Mouse (Mus musculus) 3134 (cell line): Measurements from ENCODE around the gene Vps33b.
A peak's percentile ranks its signal among the peaks of the same experiment; 100 is the strongest.

Experiments
- DNase-seq: peaks from one replicate; pipeline ENCODE4 v3.0.0-alpha.2; 2011; ENCODE audit warnings: low spot score; ENCODE audit not compliant: insufficient read length; ENCODE audit errors: extremely low read depth

Gene Vps33b

DNA sequence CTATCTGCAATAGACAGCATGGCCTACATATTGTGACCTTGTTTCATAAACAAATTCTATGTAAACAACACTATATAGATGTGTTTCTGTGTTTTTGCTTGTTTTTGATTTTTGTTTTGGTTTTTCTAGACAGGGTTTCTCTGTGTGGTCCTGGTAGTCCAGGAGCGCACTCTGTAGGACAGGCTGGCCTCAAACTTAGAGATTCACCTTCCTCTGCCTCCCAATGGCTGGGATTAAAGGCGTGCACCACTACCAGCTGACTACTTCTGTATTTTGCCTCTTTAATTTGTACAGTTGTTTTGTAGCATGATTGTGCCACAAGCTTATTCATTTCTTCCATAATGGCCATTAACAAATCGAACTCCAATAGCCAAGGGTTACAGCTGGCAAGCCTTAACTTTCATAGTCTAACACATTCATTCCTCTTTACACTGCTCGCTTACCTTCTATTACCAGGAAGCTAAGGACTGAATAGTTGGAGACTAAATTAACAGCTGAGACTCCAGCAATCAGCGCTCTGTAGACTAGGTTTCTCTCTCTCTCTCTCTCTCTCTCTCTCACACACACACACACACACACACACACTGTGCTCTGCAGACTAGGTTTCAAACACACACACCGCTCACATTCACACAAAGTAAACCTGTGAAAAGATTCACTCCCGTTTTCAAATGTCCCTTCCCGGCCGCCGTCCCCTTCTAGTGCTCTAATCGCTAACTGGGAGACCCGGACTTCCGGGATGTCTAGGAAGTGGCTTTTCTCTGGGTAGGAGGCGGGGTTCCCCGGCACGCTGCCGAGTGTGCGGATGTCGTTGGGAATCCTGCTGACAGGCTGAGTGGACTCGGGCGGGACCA, at the start of gene Vps33b:
Gene Vps33b (plus strand): TSS at position 753 of the 854 bp plus-strand sequence.
- DNase-seq: peak; percentile 87

DNA sequence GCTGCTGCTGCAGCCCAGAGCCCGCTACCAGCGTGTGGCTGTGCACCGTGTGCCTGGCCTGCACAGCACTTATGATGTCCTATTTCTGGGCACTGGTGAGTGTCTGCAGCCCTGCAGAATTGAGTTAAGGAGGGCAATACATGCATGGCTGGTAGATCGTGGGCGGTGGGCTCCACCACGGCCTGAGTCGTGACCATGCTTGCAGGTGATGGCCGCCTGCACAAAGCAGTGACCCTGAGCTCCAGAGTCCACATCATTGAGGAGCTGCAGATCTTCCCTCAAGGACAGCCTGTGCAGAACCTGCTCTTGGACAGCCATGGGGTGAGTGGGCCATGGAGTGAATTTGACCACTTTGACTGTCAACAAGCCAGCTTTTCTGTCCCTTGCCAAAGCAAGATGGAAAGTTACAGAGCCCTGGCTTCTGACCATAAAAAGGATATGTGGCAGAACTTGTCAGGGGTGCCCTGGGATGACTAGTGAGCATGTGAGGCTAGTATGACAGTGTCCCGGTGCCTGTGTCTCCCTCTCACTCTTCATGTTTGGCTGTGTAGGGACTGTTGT, 49.1 kb upstream of the Vps33b start:
- DNase-seq: no peak

DNA sequence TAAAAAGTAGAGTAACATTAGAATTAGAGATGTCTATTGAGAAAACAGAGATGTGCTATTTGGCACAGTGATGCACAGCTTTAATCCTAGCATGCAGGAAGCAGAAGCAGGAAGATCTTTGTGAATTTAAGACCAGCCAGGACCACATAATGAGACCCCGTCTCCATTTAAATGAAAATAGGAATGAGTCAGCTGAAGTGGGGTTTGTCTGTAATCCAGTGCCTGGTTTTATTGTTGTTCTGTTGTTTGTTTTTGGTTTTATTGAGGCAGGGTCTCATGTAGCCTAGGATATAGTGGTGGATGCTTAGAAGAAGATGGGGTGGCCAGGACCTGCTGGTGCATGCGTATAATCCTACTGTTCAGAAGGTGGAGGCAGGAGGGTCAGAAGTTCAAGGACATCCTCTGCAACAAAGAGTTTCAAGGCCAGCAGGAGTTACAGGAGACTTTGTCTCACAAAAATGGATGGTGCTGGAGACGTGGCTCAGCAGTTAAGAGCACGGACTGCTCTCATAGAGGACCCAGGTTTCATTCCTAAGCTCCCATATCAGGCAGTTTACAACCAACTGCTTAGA, 48.2 kb upstream of the Vps33b start:
- no peak for DNase-seq

DNA sequence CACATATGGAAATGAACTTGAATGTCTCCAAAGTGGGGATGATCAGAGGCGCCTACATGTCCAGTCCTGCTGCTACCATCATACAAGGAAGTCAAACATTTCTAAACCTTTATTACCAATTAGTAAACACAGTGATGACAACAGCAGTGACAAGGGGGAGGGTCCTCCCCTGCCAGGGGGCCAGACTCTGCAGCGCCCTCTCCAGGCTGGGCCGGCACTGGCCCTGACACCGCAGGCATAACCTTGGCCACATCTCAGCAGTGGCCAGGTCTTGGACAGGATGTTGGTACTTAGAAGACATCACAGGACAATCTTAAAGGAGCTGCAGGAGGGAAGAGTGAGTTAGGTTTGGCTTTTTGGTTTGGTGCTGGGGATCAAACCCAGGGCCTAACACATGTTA, 42.4 kb upstream of the Vps33b start:
- DNase-seq: peak; percentile 34

DNA sequence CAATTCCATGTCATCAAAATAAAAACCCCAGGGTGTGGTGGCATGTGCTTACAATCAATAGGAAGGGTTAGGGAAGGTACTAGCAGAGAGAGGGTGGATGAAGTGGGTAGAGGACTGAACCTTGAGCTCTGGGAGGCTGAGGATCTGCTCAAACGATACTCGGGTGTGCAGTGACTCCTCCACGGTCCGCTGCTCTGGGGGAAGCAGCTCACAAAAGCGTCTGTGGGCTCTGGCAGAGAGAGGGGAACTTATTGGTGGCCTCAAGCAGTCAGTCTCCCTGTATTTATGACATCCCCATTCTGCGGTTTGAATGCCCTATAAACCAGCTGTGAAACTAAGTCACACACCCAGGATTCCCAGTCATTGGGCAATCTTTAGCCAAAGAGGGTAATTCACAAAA, 39.3 kb upstream of the Vps33b start:
- no peak for DNase-seq

DNA sequence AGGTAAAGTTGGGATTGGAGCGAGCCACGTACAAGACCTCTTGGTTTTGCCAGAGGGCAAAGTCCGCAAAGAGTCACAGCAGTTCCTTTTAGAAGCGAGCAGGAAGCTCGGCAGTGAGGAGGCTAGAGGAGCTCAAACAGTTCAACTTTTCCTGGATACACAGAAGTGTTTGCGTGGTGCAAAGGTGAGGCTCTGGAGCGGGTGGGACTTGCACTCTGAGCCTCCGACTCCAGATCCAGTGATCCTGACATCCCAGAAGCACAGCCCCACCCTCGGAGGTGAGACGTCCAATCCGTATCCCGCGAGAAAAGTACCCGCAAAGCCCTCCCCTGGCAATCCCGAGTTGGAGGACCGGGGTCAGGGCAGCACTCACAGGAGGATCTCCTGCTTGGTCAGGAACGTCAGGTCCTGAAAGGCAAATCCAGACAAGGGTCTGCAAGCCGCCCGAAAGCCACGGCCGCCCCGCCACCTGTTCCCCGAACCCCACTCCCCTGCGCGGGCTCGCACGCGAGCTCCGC, 37.4 kb upstream of the Vps33b start:
- DNase-seq: no peak

DNA sequence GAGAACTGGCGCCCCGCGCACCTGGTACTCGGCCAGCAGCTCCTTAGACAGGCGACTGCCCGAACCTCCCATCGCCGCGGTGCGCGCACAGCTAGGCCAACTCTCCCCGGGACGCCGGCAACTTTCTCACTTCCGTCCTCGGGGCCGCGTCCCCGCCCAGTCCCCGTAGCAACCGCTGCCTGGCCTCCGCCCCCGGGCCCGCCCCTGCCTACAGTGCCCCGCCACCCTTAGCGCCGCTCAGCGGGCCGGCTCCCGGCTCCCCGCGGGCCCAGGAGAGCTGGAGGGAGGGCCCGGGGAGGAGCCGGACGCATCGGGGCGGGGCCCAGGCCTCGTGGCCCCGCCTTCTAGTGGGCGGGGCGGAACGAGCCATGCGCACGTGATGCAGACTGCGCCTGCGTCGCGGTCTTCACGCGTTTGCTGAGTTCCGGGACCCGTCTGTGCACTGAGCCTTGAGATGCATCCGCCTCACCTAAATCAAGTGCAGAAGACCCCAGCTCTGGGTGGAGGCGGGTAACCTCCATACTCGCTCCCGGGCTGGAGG, 36.9 kb upstream of the Vps33b start, which contains the start of the genes Cib1 and Gdpgp1:
Gene Cib1 (minus strand): TSS at position 325 of the 541 bp plus-strand sequence.
Gene Gdpgp1 (plus strand): TSS at position 377 of the 541 bp plus-strand sequence.
- DNase-seq: peak; percentile 97

DNA sequence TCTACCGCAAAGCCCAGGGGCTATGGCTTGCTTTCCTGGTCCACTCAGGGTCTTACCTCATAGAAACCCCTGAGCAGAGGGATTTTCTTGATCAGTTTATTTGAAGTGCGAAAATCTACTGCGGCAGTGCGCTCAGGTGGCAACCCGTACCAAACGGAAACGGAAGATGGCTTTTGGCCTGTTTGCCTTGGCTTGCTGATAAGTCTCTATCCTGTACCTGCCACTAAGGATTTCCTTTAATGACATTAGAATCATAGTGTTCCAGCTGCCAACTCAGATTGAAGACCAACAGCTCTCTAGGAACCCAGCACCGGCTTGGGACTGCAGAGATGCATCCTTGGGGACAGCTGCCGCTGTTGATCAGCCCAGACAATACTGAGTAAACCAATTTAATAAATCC, 35.6 kb upstream of the Vps33b start:
- DNase-seq: no peak

DNA sequence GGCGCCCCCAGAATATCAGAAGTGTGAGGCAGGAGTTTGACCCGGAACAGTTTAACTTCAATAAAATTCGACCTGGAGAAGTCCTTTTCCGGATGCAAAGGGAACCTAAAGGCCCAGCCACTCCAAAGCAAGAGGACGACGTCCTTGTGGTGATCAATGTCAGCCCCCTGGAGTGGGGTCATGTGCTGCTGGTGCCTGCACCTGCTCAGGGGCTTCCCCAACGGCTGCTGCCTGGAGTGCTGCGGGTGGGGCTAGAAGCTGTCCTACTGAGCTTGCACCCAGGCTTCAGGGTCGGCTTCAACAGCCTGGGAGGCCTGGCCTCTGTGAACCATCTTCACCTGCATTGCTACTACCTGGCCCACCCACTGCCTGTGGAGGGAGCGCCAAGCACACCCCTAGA, 30.9 kb upstream of the Vps33b start:
- DNase-seq: no peak

DNA sequence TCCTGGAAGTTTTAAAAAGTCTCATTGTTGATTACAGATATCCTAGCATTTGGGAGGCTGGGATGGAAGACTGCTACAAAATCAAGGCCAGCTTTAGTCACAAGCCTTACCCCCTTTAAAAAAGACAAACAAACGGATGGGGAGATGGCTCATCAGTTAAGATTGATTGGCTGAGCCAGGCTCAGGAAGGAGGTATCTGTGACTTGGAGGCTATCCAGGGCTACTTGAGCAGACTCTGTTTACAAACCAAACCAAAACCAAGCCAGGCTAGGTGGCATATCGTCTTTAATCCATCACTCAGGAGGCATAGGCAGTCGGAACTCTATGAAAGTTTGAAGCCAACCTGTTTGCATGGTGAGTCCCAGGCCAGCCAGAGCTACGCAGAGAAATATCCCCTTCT, 27.8 kb upstream of the Vps33b start:
- DNase-seq: no peak

DNA sequence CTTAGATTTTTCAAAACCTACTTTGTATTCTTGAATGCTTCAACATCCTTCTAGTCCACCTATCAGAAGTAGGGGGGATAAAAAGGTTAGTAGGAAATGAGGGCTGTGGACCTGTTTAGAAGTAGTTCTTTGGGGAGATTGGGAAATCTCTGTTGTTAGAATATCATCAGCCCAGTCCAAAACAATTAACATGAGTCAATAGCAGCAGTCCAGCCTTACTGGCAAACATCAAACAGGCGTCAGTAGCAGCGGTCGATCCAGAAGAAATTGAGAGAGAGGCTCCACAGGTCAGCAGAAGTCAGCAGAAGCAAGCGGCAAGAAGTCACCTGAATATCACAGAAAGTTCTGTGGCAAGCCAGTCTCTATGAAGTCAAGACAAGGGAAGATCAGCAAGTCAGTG, 24.6 kb upstream of the Vps33b start:
- DNase-seq: no peak

DNA sequence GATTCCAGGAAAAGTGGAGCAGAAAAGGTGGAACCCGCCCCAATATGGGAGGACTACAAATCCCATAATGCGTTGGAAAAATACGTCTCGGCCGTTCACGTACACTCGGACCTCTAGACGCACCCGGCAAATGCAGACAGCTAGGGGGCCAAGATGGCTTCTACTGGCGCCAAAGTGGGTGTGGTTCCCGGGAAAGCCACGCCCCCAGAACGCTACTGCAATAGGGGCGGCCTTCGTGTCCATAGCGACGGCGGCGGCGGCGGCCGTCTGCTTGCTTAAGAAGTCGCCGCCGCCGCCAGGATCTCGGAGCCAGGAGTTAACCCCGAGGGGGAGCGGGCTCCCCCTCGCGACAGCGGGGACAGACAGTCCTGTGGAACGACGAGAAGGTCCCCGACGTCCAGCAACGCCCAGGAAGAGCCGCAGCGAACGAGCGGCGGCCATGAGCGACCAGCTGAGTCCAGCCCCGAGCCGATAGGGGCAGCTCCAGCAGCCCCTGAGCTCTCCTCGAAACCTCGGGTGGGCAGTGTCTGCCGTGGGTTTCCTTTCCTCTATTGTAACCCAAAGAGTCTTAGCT, 23.2 kb upstream of the Vps33b start, which contains the start of gene Ttll13:
Gene Ttll13 (plus strand): TSS at position 229 of the 574 bp plus-strand sequence.
- peak; percentile 98 for DNase-seq

DNA sequence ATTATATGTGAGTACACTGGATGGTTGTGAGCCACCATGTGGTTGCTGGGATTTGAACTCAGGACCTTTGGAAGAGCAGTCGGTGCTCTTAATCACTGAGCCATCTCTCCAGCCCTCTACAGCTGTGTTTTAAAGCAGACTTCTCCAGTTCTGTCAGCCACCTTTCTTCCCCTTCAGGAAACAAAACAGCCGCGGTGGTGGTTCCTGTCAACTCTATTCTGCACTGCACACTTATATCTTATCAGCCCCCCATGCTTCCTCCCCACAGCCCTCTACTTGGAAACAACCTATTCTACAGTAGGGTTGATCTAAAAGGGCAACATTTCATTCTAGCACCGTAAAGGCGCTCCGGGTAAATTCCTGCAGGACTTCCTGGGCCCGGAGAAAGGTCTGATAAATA, 22.6 kb upstream of the Vps33b start:
- no peak for DNase-seq

DNA sequence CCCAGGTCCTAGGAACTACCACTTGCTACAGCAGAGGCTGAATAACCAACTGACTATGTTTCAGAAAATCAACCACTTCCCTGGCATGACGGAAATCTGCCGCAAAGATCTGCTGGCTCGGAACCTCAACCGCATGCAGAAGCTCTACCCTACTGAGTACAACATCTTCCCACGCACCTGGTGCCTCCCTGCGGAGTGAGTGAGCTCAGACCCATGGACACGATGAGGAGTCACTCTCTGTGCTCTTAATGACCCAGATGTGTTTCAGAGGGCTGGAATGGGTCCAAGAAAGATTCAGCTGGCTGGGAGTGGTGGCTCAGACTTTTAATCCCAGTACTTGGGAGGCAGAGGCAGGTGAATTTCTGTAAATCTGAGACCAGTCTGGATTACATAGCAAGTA, 17.0 kb upstream of the Vps33b start:
- no peak for DNase-seq

DNA sequence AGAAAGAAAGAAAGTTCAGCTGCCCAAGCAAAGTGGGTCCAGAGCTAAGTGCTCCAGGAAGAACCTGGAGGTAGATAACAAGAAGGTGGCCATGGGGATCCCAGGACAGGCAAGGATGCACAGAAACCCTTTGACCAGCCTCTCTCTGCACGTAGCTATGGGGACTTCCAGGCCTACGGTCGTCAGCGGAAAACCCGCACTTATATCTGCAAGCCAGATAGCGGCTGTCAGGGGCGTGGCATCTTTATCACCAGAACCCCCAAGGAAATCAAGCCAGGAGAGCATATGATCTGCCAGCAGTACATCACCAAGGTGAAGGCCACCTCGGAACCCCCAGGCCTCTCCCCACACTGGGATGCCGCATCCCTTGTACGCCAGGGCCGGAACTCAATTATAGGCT, 16.6 kb upstream of the Vps33b start:
- DNase-seq: no peak

DNA sequence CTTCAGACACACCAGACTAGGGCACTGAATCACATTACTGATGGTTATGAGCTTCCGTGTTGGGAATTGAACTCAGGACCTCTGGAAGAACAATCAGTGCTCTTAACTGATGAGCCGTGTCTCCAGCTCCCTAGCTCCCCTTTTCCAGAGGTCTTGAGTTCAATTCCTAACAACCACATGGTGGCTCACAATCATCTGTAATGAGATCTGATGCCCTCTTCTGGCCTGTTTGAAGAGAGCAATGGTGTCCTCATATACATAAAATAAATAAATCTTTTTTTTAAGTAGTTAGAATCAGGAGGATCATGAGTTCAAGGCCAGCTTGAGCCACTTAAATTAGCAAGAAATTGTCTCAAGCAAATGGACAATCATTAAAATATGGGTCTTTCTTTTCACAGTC, 13.5 kb upstream of the Vps33b start:
- no peak for DNase-seq

DNA sequence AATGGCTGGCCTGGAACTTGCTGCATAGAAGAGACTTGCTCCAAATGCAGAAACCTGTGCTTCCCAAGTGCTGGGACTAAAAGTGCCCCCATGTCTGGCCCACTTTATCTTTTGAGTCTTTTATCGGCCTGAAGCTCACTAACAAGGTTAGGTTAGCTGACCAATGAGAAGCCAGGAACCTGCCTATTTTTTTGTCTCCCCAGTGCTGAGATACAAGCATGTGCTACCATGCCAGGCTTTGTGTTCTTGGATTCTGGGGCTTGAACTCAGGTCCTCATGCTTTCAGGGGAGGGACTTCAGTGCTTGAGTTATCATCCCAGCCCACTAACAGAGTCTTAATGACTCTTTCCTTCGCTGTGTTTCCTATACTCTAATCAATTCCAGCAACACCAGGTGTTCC, 11.7 kb upstream of the Vps33b start:
- no peak for DNase-seq

DNA sequence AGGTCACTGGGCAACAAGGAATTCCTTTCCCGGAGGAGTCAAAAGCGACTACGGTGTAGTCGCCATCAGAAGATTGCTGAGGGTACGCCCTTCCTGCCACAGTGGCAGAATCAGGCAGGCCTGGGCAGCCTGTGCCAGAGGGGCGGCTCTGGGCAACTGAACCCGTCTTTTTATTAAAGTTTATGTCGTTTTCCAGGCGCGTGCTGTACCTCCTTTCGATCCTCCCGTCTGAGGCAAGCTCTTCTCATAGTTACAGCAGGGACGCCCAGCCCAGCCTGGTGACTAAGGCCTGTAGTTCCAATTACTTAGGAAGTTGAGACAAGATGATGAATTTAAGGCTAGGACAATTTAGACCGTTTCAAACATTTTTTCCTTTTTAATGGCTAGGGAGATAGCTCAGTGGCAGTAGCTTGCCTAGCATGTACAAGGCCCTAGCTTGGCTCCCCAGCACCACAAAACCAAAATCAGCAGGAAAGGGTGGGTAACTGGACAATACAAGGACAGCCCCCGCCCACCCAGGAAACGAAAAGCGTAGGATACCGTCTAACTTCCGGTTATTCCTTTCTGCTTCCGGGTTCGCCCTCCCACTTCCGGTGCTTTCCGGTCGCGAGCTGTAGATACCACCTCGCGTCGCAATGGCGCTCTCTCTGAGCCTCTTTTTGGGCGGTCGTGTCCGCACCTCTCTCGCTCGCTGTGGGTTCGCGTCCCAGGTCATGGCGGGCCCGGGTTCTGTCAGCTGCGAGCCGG, 8.7 kb upstream of the Vps33b start, which contains the start of gene Ngrn:
Gene Ngrn (plus strand): TSS at position 591 of the 747 bp plus-strand sequence.
- peak; percentile 75 for DNase-seq

DNA sequence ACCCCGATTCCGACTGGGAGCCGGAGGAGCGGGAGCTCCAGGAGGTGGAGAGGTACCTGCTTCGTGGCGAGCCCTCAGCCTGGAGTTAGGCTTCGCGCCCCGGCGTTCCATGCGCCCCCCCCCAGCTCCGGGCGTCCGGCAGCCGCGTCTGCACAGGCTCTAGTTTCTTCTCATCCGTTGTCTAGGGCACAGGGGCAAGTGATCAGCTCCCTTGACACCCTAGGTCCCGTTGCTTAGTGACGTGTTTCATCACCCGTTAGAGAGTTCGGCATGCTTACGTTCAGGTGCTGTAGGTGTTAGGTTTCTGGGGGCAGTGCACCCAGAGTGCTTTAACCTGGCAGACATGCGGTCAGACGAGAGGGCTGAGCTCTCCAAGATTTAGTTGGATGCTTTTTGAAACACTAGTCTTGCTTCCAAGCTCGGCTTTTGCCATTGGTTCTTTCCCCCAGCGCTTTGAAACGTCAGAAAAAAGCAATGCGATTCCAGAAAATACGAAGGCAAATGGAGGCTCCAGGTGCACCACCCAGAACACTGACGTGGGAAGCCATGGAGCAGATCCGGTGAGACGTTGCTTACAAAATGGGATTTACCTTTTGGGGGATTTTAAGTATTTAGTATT, 8.0 kb upstream of the Vps33b start:
- DNase-seq: no peak

DNA sequence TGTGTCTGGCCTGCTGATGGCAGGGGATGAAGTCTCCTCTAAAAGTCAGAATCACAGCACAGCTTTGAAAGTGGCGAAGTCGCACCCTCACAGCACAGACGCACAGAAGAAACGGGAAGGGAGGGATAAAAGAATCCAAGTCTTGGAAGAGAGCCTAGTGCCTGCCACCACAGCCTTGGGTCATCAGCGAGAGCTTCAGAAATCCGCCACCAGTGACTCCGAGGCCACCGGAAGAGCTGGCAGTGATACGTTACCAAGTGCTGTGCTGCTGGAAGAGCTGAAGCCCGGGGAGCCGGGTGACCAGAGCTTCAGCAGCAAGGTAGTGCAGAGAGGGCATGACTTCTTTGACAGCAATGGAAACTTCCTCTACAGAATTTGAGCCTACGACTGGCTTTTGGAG, 4.8 kb upstream of the Vps33b start:
- DNase-seq: no peak
